34 mouse cellular contexts compared by ENCODE assay signal in genomic region chr8:92717418-92717817, GRCm38 (mm10). TPM values are rescaled to one million over a fixed set of nuclear protein-coding genes. Genes with fewer than 3 reads are reported as not detected.
DNase-seq lines count a peak whose midpoint lies in the region; ATAC-seq lines count a peak whose summit lies in the region.
"Had no signal": no experiment of that assay in that cellular context is flagged by ENCODE, and none has a peak within 500 bp of the region (broad histone marks: within the 10 kb centered on the region; RNA-seq: fewer than 3 reads in every experiment).

No protein-coding gene starts in this region.

- no peak for ATAC-seq in heart, embryonic 11.5 days (replicated peaks; ENCODE audit: insufficient number of reproducible peaks, low FRiP score, low TSS enrichment)
- ATAC-seq in midbrain, embryonic 11.5 days (ENCODE audit: low FRiP score), result no peak
- no peak for ATAC-seq in midbrain, embryonic 14.5 days (ENCODE audit: low FRiP score, low TSS enrichment)
- no peak for ATAC-seq in heart, embryonic 16.5 days (replicated peaks; ENCODE audit: extremely low read depth, insufficient read depth, low FRiP score)
- ATAC-seq in hindbrain, embryonic 13.5 days (ENCODE audit: low FRiP score), result no peak
- ATAC-seq: forebrain, embryonic 15.5 days; intestine, postnatal 0 days; lung, postnatal 0 days; midbrain, embryonic 15.5 days had no signal

- H3K4me2 ChIP-seq in heart, embryonic 11.5 days, result no peak overlapping the region
- no peak overlapping the region for H3K4me2 ChIP-seq in midbrain, embryonic 11.5 days
- H3K4me2 ChIP-seq in midbrain, embryonic 14.5 days (ENCODE audit: low read length), result no peak overlapping the region
- H3K4me2 ChIP-seq in heart, embryonic 16.5 days (ENCODE audit: low read depth, low read length), result no peak overlapping the region
- no peak overlapping the region for H3K4me2 ChIP-seq in hindbrain, embryonic 13.5 days
- H3K4me2 ChIP-seq: forebrain, embryonic 15.5 days; hindbrain, embryonic 14.5 days; limb, embryonic 15.5 days; liver, embryonic 13.5 days; midbrain, embryonic 15.5 days had no signal

- H3K27me3 ChIP-seq in heart, embryonic 11.5 days (ENCODE audit: control insufficient read depth, insufficient read depth, low read length), result no peaks in the 10 kb centered on the region
- no peaks in the 10 kb centered on the region for H3K27me3 ChIP-seq in midbrain, embryonic 11.5 days (ENCODE audit: control insufficient read depth, insufficient read depth, low read length)
- no peaks in the 10 kb centered on the region for H3K27me3 ChIP-seq in midbrain, embryonic 14.5 days (ENCODE audit: control insufficient read depth, insufficient read depth, low read length)
- 0 out of 2 replicates have a peak, but pooled peaks cover 2% of the 10 kb centered on the region for H3K27me3 ChIP-seq in heart, embryonic 16.5 days (ENCODE audit: control insufficient read depth, insufficient read depth, low read length)
- H3K27me3 ChIP-seq in hindbrain, embryonic 13.5 days, result 0 out of 2 replicates have a peak, but pooled peaks cover 7% of the 10 kb centered on the region
- H3K27me3 ChIP-seq: limb, embryonic 15.5 days; liver, embryonic 13.5 days; midbrain, embryonic 15.5 days had no signal

- H3K4me1 ChIP-seq in heart, embryonic 11.5 days (ENCODE audit: control insufficient read depth, insufficient read depth, low read length), result no peaks in the 10 kb centered on the region
- H3K4me1 ChIP-seq in midbrain, embryonic 11.5 days (ENCODE audit: control insufficient read depth, insufficient read depth, low read length), result peaks cover 5% of the 10 kb centered on the region
- H3K4me1 ChIP-seq in midbrain, embryonic 14.5 days (ENCODE audit: control insufficient read depth, insufficient read depth, low read length), result peaks cover 3% of the 10 kb centered on the region; the same call in 1 of the 2 replicates
- H3K4me1 ChIP-seq in heart, embryonic 16.5 days (ENCODE audit: control insufficient read depth, insufficient read depth, low read length), result peaks cover 8% of the 10 kb centered on the region; the same call in 1 of the 2 replicates
- peaks cover 8% of the 10 kb centered on the region for H3K4me1 ChIP-seq in hindbrain, embryonic 13.5 days (replicated peaks)
- H3K4me1 ChIP-seq: liver, embryonic 13.5 days had no signal

- no peaks in the 10 kb centered on the region for H3K36me3 ChIP-seq in heart, embryonic 11.5 days (ENCODE audit: control insufficient read depth, insufficient read depth, low read length)
- H3K36me3 ChIP-seq in midbrain, embryonic 11.5 days (ENCODE audit: control insufficient read depth, insufficient read depth, low read length), result no peaks in the 10 kb centered on the region
- H3K36me3 ChIP-seq in midbrain, embryonic 14.5 days (ENCODE audit: control insufficient read depth, insufficient read depth, low read length), result no peaks in the 10 kb centered on the region
- no peaks in the 10 kb centered on the region for H3K36me3 ChIP-seq in heart, embryonic 16.5 days (ENCODE audit: control insufficient read depth, insufficient read depth)
- no peaks in the 10 kb centered on the region for H3K36me3 ChIP-seq in hindbrain, embryonic 13.5 days
- H3K36me3 ChIP-seq: forebrain, embryonic 15.5 days; limb, embryonic 10.5 days; limb, embryonic 15.5 days; liver, embryonic 13.5 days; midbrain, embryonic 15.5 days had no signal

- no peaks in the 10 kb centered on the region for H3K9me3 ChIP-seq in heart, embryonic 11.5 days (replicated peaks; ENCODE audit: control insufficient read depth, low read length)
- H3K9me3 ChIP-seq in midbrain, embryonic 11.5 days (ENCODE audit: control insufficient read depth, low read length), result no peaks in the 10 kb centered on the region
- 0 out of 2 replicates have a peak, but pooled peaks cover 2% of the 10 kb centered on the region for H3K9me3 ChIP-seq in midbrain, embryonic 14.5 days (ENCODE audit: control insufficient read depth, low read length)
- H3K9me3 ChIP-seq in heart, embryonic 16.5 days (replicated peaks; ENCODE audit: control insufficient read depth, low read length), result no peaks in the 10 kb centered on the region
- no peaks in the 10 kb centered on the region for H3K9me3 ChIP-seq in hindbrain, embryonic 13.5 days
- H3K9me3 ChIP-seq: forebrain, embryonic 15.5 days; limb, embryonic 10.5 days; limb, embryonic 15.5 days; liver, embryonic 13.5 days; midbrain, embryonic 15.5 days had no signal

- H3K27ac ChIP-seq in heart, embryonic 11.5 days (ENCODE audit: low read depth, low read length), result no peak overlapping the region
- no peak overlapping the region for H3K27ac ChIP-seq in midbrain, embryonic 11.5 days (ENCODE audit: low read depth, low read length)
- no peak overlapping the region for H3K27ac ChIP-seq in midbrain, embryonic 14.5 days (replicated peaks; ENCODE audit: low read depth, low read length)
- peak overlapping the region; percentile 3; the same call in 1 of the 2 replicates for H3K27ac ChIP-seq in heart, embryonic 16.5 days (ENCODE audit: low read length)
- no peak overlapping the region for H3K27ac ChIP-seq in hindbrain, embryonic 13.5 days
- H3K27ac ChIP-seq: forebrain, embryonic 15.5 days; hindbrain, embryonic 14.5 days; limb, embryonic 10.5 days; limb, embryonic 15.5 days; liver, embryonic 13.5 days; midbrain, embryonic 15.5 days had no signal

- peak; percentile 91 for DNase-seq in heart, adult 11 months
- DNase-seq in midbrain, embryonic 11.5 days (ENCODE audit: low spot score, missing footprints), result peak; percentile 19
- no peak for DNase-seq in midbrain, embryonic 14.5 days
- DNase-seq in left cerebral cortex, adult 18-20 months (ENCODE audit: low spot score in 2 of 2), result no peak
- DNase-seq: adrenal gland, postnatal 25 days; cerebellum, adult 18-20 months; cerebellum, postnatal 10 days; gastrocnemius, postnatal 10 days; kidney, adult 9 months; kidney, postnatal 10 days; layer of hippocampus, postnatal 36 days; liver, embryonic 13.5 days; lung, adult 18-20 months; lung, postnatal 4 days; thymus, postnatal 4 days had no signal

- no peak overlapping the region for H3K4me3 ChIP-seq in heart, embryonic 11.5 days (ENCODE audit: low read depth, low read length)
- H3K4me3 ChIP-seq in midbrain, embryonic 11.5 days (ENCODE audit: low read depth, low read length), result no peak overlapping the region
- H3K4me3 ChIP-seq in midbrain, embryonic 14.5 days (replicated peaks; ENCODE audit: low read depth, low read length), result no peak overlapping the region
- no peak overlapping the region for H3K4me3 ChIP-seq in heart, embryonic 16.5 days (ENCODE audit: low read length)
- no peak overlapping the region for H3K4me3 ChIP-seq in hindbrain, embryonic 13.5 days
- H3K4me3 ChIP-seq: forebrain, embryonic 15.5 days; limb, embryonic 10.5 days; limb, embryonic 15.5 days; liver, embryonic 13.5 days; midbrain, embryonic 15.5 days had no signal

- 78% methylated on average over 4 of the region's 4 CpGs for WGBS in heart, embryonic 11.5 days (ENCODE audit: insufficient replicate concordance)
- WGBS in midbrain, embryonic 11.5 days, result 73% methylated on average over 4 of the region's 4 CpGs
- WGBS in midbrain, embryonic 14.5 days, result 84% methylated on average over 4 of the region's 4 CpGs
- 47% methylated on average over 4 of the region's 4 CpGs for WGBS in heart, embryonic 16.5 days
- WGBS in hindbrain, embryonic 13.5 days, result 74% methylated on average over 4 of the region's 4 CpGs

- no peak overlapping the region for H3K9ac ChIP-seq in heart, embryonic 11.5 days (ENCODE audit: low read depth, low read length)
- no peak overlapping the region for H3K9ac ChIP-seq in midbrain, embryonic 11.5 days (ENCODE audit: low read length)
- H3K9ac ChIP-seq in midbrain, embryonic 14.5 days (replicated peaks; ENCODE audit: low read length), result no peak overlapping the region
- no peak overlapping the region for H3K9ac ChIP-seq in heart, embryonic 16.5 days (ENCODE audit: low read length)
- no peak overlapping the region for H3K9ac ChIP-seq in hindbrain, embryonic 13.5 days
- H3K9ac ChIP-seq: forebrain, embryonic 15.5 days; hindbrain, embryonic 14.5 days; limb, embryonic 15.5 days; liver, embryonic 13.5 days; midbrain, embryonic 15.5 days had no signal

RNA-seq across cellular contexts. Expression of gene Irx6, which starts 43.3 kb away (rescaled TPM):
- 3.8 and 4.3 TPM in 2 replicates for polyA plus RNA-seq in heart, embryonic 11.5 days (2014; fragmentation: Nextera tagmentation; extraction: Ambion mirVana)
- 2.3 and 2.6 TPM in 2 replicates for polyA plus RNA-seq in midbrain, embryonic 11.5 days (2014; fragmentation: Nextera tagmentation; extraction: Ambion mirVana)
- polyA plus RNA-seq in midbrain, embryonic 14.5 days (2014; fragmentation: Nextera tagmentation; extraction: Ambion mirVana), result 4.2 and 6.4 TPM in 2 replicates
- 0.50 and 0.77 TPM in 2 replicates for polyA plus RNA-seq in heart, embryonic 16.5 days (2015; fragmentation: Nextera tagmentation; extraction: Ambion mirVana)
- 0.77 and 2.2 TPM in 2 replicates for polyA plus RNA-seq in hindbrain, embryonic 13.5 days (2015; fragmentation: Nextera tagmentation; extraction: Ambion mirVana)
- total RNA-seq in left cerebral cortex, adult 18-20 months (2021), result under 1 TPM; 0.16 to 0.33 TPM
- total RNA-seq: adrenal gland, adult 18-20 months; adrenal gland, postnatal 25 days; common myeloid progenitor, adult 5-6 weeks; heart, postnatal 36 days; megakaryocyte-erythroid progenitor cell, adult 5-6 weeks; MEL; neutrophil, adult 5-6 weeks had no signal
- polyA plus RNA-seq: forebrain, embryonic 15.5 days; gonadal fat pad, adult 2 months; liver, embryonic 13.5 days; lung, postnatal 0 days; testis, adult 2 months; thymus, postnatal 0 days had no signal

Comparison
In these comparisons a context has a peak if more than half of its experiments do, and no peak if none do; other contexts are left out.
1. DNase-seq: peak in heart, adult 11 months (single experiment) and midbrain, embryonic 11.5 days (single experiment); none in midbrain, embryonic 14.5 days (single experiment) and left cerebral cortex, adult 18-20 months (0 of 2).